Mouse (Mus musculus): Measurements from ENCODE around the gene Rpusd3. TPM values are rescaled to one million over a fixed set of nuclear protein-coding genes. Genes with fewer than 3 reads are reported as not detected.

Gene Rpusd3
- polyA plus RNA-seq, 1 experiment from 2014 or later = 23.6 TPM

DNA sequence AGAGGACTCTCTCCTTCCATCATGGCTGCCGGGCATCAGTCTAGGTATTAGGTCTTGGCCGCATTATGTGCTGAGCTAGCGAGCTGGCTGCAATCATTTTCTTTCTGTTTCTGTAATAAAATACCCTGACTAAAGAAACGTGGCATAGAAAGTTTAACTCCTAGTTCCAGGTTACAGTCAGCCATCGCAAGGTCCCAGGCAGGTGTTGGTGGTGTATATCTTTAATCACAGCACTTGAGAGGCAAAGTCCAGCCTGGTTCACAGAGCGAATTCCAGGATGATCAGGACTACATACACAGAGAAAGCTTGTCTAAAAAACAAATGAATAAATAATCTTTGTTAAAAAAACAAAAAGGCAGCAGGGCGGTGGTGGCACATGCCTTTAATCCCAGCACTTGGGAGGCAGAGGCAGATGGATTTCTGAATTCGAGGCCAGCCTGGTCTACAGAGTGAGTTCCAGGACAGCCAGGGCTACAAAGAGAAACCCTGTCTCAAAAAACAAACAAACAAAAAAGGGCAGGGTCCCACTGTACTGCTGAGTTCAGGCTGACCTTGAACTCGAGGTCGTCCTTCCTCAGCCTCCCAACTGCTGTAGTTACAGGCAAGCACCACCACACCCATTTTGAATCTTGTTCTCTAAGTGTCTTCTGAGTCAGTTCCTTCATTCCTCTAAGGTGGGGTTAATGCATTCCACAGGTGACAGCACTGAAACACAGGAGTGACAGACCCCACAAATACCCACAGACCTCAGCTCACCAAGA lies 22.7 kb downstream of the Rpusd3 start:
- Histone ChIP-seq H3K4me1 (ENCODE audit: control insufficient read depth, insufficient read depth, low read length) (peaks cover 5% of the 10 kb centered on the region; the same call in 1 of the 2 replicates), H3K27ac (ENCODE audit: low read depth, low read length) (no peak overlapping the region), H3K36me3 (ENCODE audit: control insufficient read depth, insufficient read depth, low read length) (0 out of 2 replicates have a peak, but pooled peaks cover 11% of the 10 kb centered on the region), H3K27me3 (ENCODE audit: control insufficient read depth, insufficient read depth, low read length) (no peaks in the 10 kb centered on the region), H3K4me3 (ENCODE audit: low read depth, low read length) (no peak overlapping the region), H3K9me3 (ENCODE audit: control insufficient read depth, low read length) (no peaks in the 10 kb centered on the region), H3K9ac (replicated peaks; ENCODE audit: low read depth, low read length) (no peak overlapping the region), H3K4me2 (ENCODE audit: low read depth, low read length) (no peak overlapping the region)
- WGBS = 87% methylated on average over 10 of the region's 10 CpGs
- no peak for ATAC-seq (ENCODE audit: low read depth)

DNA sequence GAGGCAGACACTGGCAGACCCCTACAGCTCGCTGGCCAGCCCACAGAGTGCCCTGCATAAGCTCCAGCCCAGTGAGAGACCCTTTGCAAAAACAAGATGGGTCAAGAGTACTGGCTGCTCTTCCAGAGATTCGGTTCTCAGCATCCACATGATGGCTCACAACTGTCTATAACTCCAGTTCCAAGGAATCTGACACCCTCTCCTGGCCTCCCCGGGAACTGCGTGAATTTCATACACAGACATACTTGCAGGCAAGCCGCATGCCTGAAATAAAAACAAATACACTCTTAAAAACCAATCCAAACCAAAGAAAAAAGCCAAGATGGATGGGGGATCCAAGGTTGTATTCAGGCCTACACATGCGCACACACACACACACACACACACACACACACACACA lies 23.6 kb downstream of the Rpusd3 start:
- 96% methylated on average over 6 of the region's 6 CpGs for WGBS
- H3K9me3 ChIP-seq (ENCODE audit: control insufficient read depth, low read length) = no peaks in the 10 kb centered on the region
- ATAC-seq (ENCODE audit: low read depth) = no peak
- H3K4me3 ChIP-seq (ENCODE audit: low read depth, low read length) = no peak overlapping the region
- no peak overlapping the region for H3K9ac ChIP-seq (replicated peaks; ENCODE audit: low read depth, low read length)
- H3K27me3 ChIP-seq (ENCODE audit: control insufficient read depth, insufficient read depth, low read length) = no peaks in the 10 kb centered on the region
- no peak overlapping the region for H3K4me2 ChIP-seq (ENCODE audit: low read depth, low read length)
- H3K4me1 ChIP-seq (ENCODE audit: control insufficient read depth, insufficient read depth, low read length) = peaks cover 5% of the 10 kb centered on the region; the same call in 1 of the 2 replicates
- peaks cover 14% of the 10 kb centered on the region; the same call in 1 of the 2 replicates for H3K36me3 ChIP-seq (ENCODE audit: control insufficient read depth, insufficient read depth, low read length)
- H3K27ac ChIP-seq (ENCODE audit: low read depth, low read length) = no peak overlapping the region

DNA sequence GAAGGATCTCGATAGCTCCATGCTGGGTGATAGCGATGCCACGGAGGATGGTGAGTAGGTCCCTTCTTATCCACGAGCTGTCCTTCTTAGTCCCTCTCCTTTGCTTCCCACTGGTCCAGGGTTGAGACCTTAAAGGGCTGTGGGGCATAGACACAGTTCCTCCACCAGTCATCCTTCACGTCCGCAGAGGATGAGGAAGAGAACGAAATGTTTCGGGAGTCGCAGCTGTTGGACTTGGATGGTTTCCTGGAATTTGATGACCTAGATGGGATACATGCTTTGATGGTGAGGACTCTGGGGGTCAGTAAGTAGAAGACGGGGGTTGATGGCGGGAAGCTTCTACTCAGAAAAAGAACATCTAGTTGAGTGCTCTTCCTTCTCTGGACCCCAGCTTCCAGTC lies 24.3 kb downstream of the Rpusd3 start:
- no peak for ATAC-seq (ENCODE audit: low read depth)
- H3K9ac ChIP-seq (replicated peaks; ENCODE audit: low read depth, low read length) = no peak overlapping the region
- H3K9me3 ChIP-seq (ENCODE audit: control insufficient read depth, low read length) = no peaks in the 10 kb centered on the region
- H3K27me3 ChIP-seq (ENCODE audit: control insufficient read depth, insufficient read depth, low read length) = no peaks in the 10 kb centered on the region
- WGBS = 94% methylated on average over 11 of the region's 11 CpGs
- no peak overlapping the region for H3K27ac ChIP-seq (ENCODE audit: low read depth, low read length)
- H3K4me2 ChIP-seq (ENCODE audit: low read depth, low read length) = no peak overlapping the region
- peaks cover 5% of the 10 kb centered on the region; the same call in 1 of the 2 replicates for H3K4me1 ChIP-seq (ENCODE audit: control insufficient read depth, insufficient read depth, low read length)
- H3K4me3 ChIP-seq (ENCODE audit: low read depth, low read length) = no peak overlapping the region
- peaks cover 21% of the 10 kb centered on the region; the same call in 1 of the 2 replicates for H3K36me3 ChIP-seq (ENCODE audit: control insufficient read depth, insufficient read depth, low read length)

DNA sequence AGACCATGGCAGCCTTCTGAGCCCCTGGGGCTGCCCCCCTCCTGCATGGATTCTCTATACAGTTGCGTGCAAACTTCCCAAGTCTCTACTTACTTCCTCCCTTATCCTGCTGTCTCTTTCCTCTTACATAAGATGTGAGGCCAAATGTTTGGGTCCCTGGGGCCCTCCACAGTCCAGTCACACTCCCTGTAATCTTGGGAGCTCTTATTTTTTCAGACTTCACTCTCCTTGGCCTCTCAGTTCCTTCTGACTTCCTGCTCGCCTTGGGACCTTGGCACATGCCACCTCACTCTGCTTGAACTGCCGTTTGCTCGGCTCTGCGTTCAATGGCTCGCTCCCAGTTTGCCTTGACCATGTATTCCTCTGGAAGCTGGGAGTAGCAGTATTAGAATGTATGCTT lies 25.2 kb downstream of the Rpusd3 start:
- ATAC-seq (ENCODE audit: low read depth) = no peak
- H3K4me3 ChIP-seq (ENCODE audit: low read depth, low read length) = no peak overlapping the region
- H3K36me3 ChIP-seq (ENCODE audit: control insufficient read depth, insufficient read depth, low read length) = peaks cover 26% of the 10 kb centered on the region
- peaks cover 5% of the 10 kb centered on the region; the same call in 1 of the 2 replicates for H3K4me1 ChIP-seq (ENCODE audit: control insufficient read depth, insufficient read depth, low read length)
- H3K27me3 ChIP-seq (ENCODE audit: control insufficient read depth, insufficient read depth, low read length) = no peaks in the 10 kb centered on the region
- no peak overlapping the region for H3K9ac ChIP-seq (replicated peaks; ENCODE audit: low read depth, low read length)
- WGBS = 88% methylated on average over 6 of the region's 6 CpGs
- H3K9me3 ChIP-seq (ENCODE audit: control insufficient read depth, low read length) = no peaks in the 10 kb centered on the region
- no peak overlapping the region for H3K27ac ChIP-seq (ENCODE audit: low read depth, low read length)
- H3K4me2 ChIP-seq (ENCODE audit: low read depth, low read length) = no peak overlapping the region

DNA sequence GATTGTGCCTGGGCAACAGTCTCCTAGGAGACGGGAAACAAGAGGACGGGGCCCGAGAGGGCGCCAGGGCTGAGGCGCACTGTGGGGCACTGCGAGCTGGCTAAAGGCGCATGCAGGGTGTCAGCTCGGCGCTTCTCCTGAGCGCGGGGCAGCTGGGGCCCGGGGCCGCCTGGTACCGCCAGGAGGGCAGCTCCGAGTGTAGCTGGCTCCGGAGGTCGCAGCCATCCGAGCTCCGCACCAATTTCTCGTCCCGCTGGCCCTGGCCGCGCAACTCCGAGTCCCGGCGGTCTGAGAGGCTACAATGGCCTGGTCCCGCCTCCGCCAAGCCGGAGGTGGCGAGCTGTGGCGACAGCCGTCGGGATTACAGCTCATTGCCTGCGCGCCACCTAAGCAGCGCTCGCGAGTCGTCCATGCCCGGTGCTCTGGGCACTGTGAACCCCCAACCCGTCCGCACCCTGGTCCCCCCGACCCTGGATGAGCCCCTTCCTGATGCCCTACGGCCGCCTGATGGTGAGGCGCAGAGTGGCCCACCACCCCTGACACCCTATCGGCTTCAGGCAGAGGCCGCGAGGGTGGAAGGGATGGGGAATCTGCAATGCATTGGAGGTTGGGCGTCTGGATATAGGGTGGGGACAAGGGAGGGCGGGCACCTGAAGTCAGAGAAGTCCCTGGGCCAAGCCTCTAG lies 26.6 kb downstream of the Rpusd3 start:
- Histone ChIP-seq H3K27ac (ENCODE audit: low read depth, low read length) (peak overlapping the region; percentile 50), H3K4me1 (ENCODE audit: control insufficient read depth, insufficient read depth, low read length) (peaks cover 5% of the 10 kb centered on the region; the same call in 1 of the 2 replicates), H3K36me3 (ENCODE audit: control insufficient read depth, insufficient read depth, low read length) (peaks cover 33% of the 10 kb centered on the region), H3K9me3 (ENCODE audit: control insufficient read depth, low read length) (no peaks in the 10 kb centered on the region), H3K4me2 (ENCODE audit: low read depth, low read length) (peak overlapping the region; percentile 74), H3K9ac (replicated peaks; ENCODE audit: low read depth, low read length) (peak overlapping the region; percentile 58), H3K27me3 (ENCODE audit: control insufficient read depth, insufficient read depth, low read length) (no peaks in the 10 kb centered on the region), H3K4me3 (ENCODE audit: low read depth, low read length) (peak overlapping the region; percentile 34)
- WGBS = 2% methylated on average over 51 of the region's 51 CpGs
- peak; percentile 90 for ATAC-seq (ENCODE audit: low read depth)

DNA sequence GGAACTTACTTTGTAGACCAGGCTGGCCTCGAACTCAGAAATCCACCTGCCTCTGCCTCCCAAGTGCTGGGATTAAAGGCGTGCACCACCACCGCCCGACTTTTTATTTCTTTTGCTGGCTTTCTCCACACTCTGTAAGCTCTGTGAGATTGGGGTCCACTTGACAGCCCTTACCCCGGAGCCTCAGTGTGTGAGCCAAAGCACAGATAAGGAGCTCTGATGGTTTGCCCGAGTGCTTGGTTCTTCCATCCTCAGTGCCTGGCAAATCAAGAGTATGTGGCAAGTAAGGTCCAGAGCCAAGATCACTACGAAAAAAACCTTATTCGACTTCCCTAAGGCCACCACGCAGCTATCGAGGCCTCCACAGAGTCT lies 27.1 kb downstream of the Rpusd3 start:
- Histone ChIP-seq H3K9me3 (ENCODE audit: control insufficient read depth, low read length) (no peaks in the 10 kb centered on the region), H3K36me3 (ENCODE audit: control insufficient read depth, insufficient read depth, low read length) (peaks cover 38% of the 10 kb centered on the region)
- no peak for ATAC-seq (ENCODE audit: low read depth)

DNA sequence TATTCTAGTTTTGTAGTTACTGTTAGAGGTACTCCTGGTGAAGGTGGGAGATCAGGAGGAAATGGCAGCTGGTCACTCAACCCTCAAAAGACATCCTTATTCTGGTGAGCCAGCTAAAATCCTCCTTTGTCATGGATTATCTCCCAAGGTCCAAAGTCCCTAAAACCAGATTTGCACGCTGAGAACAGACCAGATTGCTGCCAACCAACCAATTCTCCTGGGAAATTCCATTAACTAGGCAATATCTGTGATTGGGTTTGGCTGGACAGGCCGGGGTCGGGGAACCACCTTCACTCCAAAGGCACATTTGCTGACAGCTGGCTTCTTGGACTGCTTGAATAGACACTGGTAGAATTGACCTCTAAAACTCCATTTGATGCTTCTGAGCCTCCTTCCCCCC lies 28.4 kb downstream of the Rpusd3 start:
- no peak overlapping the region for H3K27ac ChIP-seq (ENCODE audit: low read depth, low read length)
- no peaks in the 10 kb centered on the region for H3K9me3 ChIP-seq (ENCODE audit: control insufficient read depth, low read length)
- H3K4me3 ChIP-seq (ENCODE audit: low read depth, low read length) = no peak overlapping the region
- no peak overlapping the region for H3K4me2 ChIP-seq (ENCODE audit: low read depth, low read length)
- peaks cover 46% of the 10 kb centered on the region for H3K36me3 ChIP-seq (ENCODE audit: control insufficient read depth, insufficient read depth, low read length)
- no peak for ATAC-seq (ENCODE audit: low read depth)
- WGBS = 73% methylated on average over 3 of the region's 3 CpGs
- no peaks in the 10 kb centered on the region for H3K27me3 ChIP-seq (ENCODE audit: control insufficient read depth, insufficient read depth, low read length)
- H3K4me1 ChIP-seq (ENCODE audit: control insufficient read depth, insufficient read depth, low read length) = peaks cover 5% of the 10 kb centered on the region; the same call in 1 of the 2 replicates
- no peak overlapping the region for H3K9ac ChIP-seq (replicated peaks; ENCODE audit: low read depth, low read length)

More for the DNA sequence above, 27.1 kb downstream of the Rpusd3 start:
- peaks cover 5% of the 10 kb centered on the region; the same call in 1 of the 2 replicates for H3K4me1 ChIP-seq (ENCODE audit: control insufficient read depth, insufficient read depth, low read length)
- H3K27me3 ChIP-seq (ENCODE audit: control insufficient read depth, insufficient read depth, low read length) = no peaks in the 10 kb centered on the region
- peak overlapping the region; percentile 34 for H3K4me3 ChIP-seq (ENCODE audit: low read depth, low read length)
- no peak overlapping the region for H3K27ac ChIP-seq (ENCODE audit: low read depth, low read length)
- peak overlapping the region; percentile 74 for H3K4me2 ChIP-seq (ENCODE audit: low read depth, low read length)
- WGBS = 22% methylated on average over 10 of the region's 10 CpGs
- peak overlapping the region; percentile 58 for H3K9ac ChIP-seq (replicated peaks; ENCODE audit: low read depth, low read length)

DNA sequence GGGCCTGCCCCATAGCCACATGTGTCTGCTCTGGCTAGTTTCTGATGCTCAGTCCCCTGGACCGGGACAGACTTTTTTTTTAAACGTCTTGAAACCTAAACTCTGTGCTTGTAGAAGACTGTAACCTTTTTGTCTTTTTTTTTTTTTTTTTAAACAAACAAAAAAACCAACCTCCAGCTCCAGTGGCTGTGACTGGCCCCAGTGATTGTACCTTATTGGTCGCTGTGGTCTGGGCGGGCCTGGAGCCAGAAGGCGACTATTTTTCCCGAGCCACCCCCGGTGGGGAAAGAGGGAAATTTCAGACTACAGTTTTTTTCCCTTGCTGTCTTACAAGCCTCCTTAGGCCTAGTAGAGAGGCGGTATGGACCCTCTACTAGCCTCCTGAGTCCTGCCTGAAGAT lies 30.2 kb downstream of the Rpusd3 start, which contains the start of gene Ttll3:
TSS of gene Ttll3 (plus strand) at position 301 of the 400 bp plus-strand sequence.
- peaks cover 56% of the 10 kb centered on the region for H3K36me3 ChIP-seq (ENCODE audit: control insufficient read depth, insufficient read depth, low read length)
- H3K4me1 ChIP-seq (ENCODE audit: control insufficient read depth, insufficient read depth, low read length) = peaks cover 5% of the 10 kb centered on the region; the same call in 1 of the 2 replicates
- no peak within 1 kb of the TSS for H3K27ac ChIP-seq (ENCODE audit: low read depth, low read length)
- no peaks in the 10 kb centered on the region for H3K27me3 ChIP-seq (ENCODE audit: control insufficient read depth, insufficient read depth, low read length)
- 85% methylated on average over 8 of the region's 8 CpGs for WGBS
- H3K9ac ChIP-seq (replicated peaks; ENCODE audit: low read depth, low read length) = no peak within 1 kb of the TSS
- no peak within 1 kb of the TSS for H3K4me3 ChIP-seq (ENCODE audit: low read depth, low read length)
- no peaks in the 10 kb centered on the region for H3K9me3 ChIP-seq (ENCODE audit: control insufficient read depth, low read length)
- ATAC-seq (ENCODE audit: low read depth) = no peak
- H3K4me2 ChIP-seq (ENCODE audit: low read depth, low read length) = no peak within 1 kb of the TSS

DNA sequence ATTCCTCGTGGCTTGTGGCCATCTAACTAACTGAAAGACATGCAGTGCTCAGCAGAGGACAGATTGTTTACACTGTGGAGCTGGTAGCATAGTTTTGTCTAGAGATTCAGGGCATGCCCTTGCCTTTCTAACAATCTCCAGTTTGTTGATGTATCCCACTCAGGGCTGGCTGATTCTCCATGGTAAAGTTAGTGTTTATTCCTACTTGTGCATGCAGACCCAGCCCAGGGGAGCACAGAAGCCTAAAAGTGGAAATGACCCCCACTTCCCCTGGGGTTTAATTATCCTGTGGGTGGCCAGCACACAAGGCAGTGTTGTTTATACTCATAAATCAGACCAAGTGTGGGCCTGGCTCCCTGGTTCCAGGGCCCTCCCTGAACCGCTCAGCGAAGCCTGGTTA lies 33.1 kb downstream of the Rpusd3 start:
- Histone ChIP-seq H3K4me1 (ENCODE audit: control insufficient read depth, insufficient read depth, low read length) (no peaks in the 10 kb centered on the region), H3K9me3 (ENCODE audit: control insufficient read depth, low read length) (no peaks in the 10 kb centered on the region), H3K4me2 (ENCODE audit: low read depth, low read length) (no peak overlapping the region), H3K4me3 (ENCODE audit: low read depth, low read length) (no peak overlapping the region), H3K9ac (replicated peaks; ENCODE audit: low read depth, low read length) (no peak overlapping the region), H3K27ac (ENCODE audit: low read depth, low read length) (no peak overlapping the region), H3K36me3 (ENCODE audit: control insufficient read depth, insufficient read depth, low read length) (peaks cover 80% of the 10 kb centered on the region), H3K27me3 (ENCODE audit: control insufficient read depth, insufficient read depth, low read length) (no peaks in the 10 kb centered on the region)
- ATAC-seq (ENCODE audit: low read depth) = peak; percentile 77
- 66% methylated on average over 3 of the region's 3 CpGs for WGBS

All from neural tube, embryonic 14.5 days (tissue).